Mouse (Mus musculus) neural tube, embryonic 12.5 days (tissue): Measurements from ENCODE around the gene Mrpl23. TPM values are rescaled to one million over a fixed set of nuclear protein-coding genes. Genes with fewer than 3 reads are reported as not detected.
A peak's percentile ranks its signal among the peaks of the same experiment; 100 is the strongest.

Experiments
- ATAC-seq: fragments of 200-750 bp; cut with Nextera tagmentation; 2 replicates; pipeline ENCODE4 v1.8.0; 2017; ENCODE audit warnings: low read depth, mild to moderate bottlenecking, moderate TSS enrichment, moderate library complexity; ENCODE audit not compliant: low FRiP score
- H3K27ac ChIP-seq: fragments of 300-500 bp; sonication (generic); 2 replicates; pipeline ENCODE4 v1.5.1; 2016
- H3K27me3 ChIP-seq: fragments of 300-500 bp; sonication (generic); replicated peaks from 2 replicates; pipeline ENCODE4 v1.6.1; 2016; ENCODE audit warnings: mild to moderate bottlenecking
- H3K36me3 ChIP-seq: fragments of 300-500 bp; sonication (generic); 2 replicates; pipeline ENCODE4 v1.6.1; 2016; ENCODE audit warnings: mild to moderate bottlenecking
- H3K4me1 ChIP-seq: fragments of 300-500 bp; sonication (generic); 2 replicates; pipeline ENCODE4 v1.6.1; 2016
- H3K4me2 ChIP-seq: fragments of 300-500 bp; sonication (generic); replicated peaks from 2 replicates; pipeline ENCODE4 v1.6.1; 2016; ENCODE audit warnings: mild to moderate bottlenecking
- H3K4me3 ChIP-seq: fragments of 300-500 bp; sonication (generic); 2 replicates; pipeline ENCODE4 v1.5.1; 2016
- H3K9ac ChIP-seq: fragments of 300-500 bp; sonication (generic); 2 replicates; pipeline ENCODE4 v1.6.1; 2016; ENCODE audit warnings: mild to moderate bottlenecking
- H3K9me3 ChIP-seq: fragments of 300-500 bp; sonication (generic); 2 replicates; pipeline ENCODE4 v1.6.1; 2016; ENCODE audit warnings: mild to moderate bottlenecking
- WGBS: fragments of 180-500 bp; shearing (Covaris S2); methylation state at CpG from one replicate; pipeline ENCODE4 v1.1.7; 2016; 5-methylcytosine and 5-hydroxymethylcytosine counted together
- polyA plus RNA-seq: library from polyadenylated mRNA; unstranded; fragments of >200 nt; fragmentation: Nextera tagmentation; extraction: Ambion mirVana; gene quantifications from 2 replicates; pipeline ENCODE4 v1.2.1, GENCODE M21; 2016

The Mrpl23 gene
- 13.5 and 14.7 TPM in 2 replicates for polyA plus RNA-seq

GRCm38 (mm10) chr7:142532671-142533058 lies at the start of gene Mrpl23:
Gene Mrpl23 (plus strand): TSS chr7:142532686.
- whole genome bisulfite sequencing = 6% methylated on average over 17 of the region's 17 CpGs
- no peaks in the 10 kb centered on the region for H3K27me3 ChIP-seq

GRCm38 (mm10) chr7:142483136-142483535 lies 49.4 kb upstream of the Mrpl23 start:
- Histone ChIP-seq H3K4me1 (peaks cover 42% of the 10 kb centered on the region), H3K27me3 (no peaks in the 10 kb centered on the region), H3K27ac (peak overlapping the region; percentile 20; the same call in 1 of the 2 replicates), H3K9ac (no peak overlapping the region), H3K4me3 (no peak overlapping the region), H3K4me2 (no peak overlapping the region), H3K36me3 (no peaks in the 10 kb centered on the region), H3K9me3 (no peaks in the 10 kb centered on the region)
- WGBS = 59% methylated on average over 11 of the region's 11 CpGs
- ATAC-seq = no peak

More at GRCm38 (mm10) chr7:142532671-142533058, at the start of gene Mrpl23:
- Histone ChIP-seq H3K9ac (peak within 1 kb of the TSS; percentile 75), H3K4me1 (peaks cover 23% of the 10 kb centered on the region), H3K4me3 (peak within 1 kb of the TSS; percentile 72), H3K9me3 (no peaks in the 10 kb centered on the region), H3K36me3 (0 out of 2 replicates have a peak, but pooled peaks cover 5% of the 10 kb centered on the region), H3K4me2 (peak within 1 kb of the TSS; percentile 77), H3K27ac (no peak within 1 kb of the TSS)
- ATAC-seq = peak; percentile 80

- Histone ChIP-seq H3K27me3 (no peaks in the 10 kb centered on the region), H3K9me3 (no peaks in the 10 kb centered on the region), H3K27ac (no peak overlapping the region), H3K9ac (no peak overlapping the region), H3K4me2 (no peak overlapping the region), H3K4me1 (peaks cover 42% of the 10 kb centered on the region), H3K4me3 (no peak overlapping the region), H3K36me3 (no peaks in the 10 kb centered on the region)
- ATAC-seq = no peak
- WGBS = 81% methylated on average over 12 of the region's 12 CpGs
Observed at GRCm38 (mm10) chr7:142484780-142485179, 47.7 kb upstream of the Mrpl23 start.

GRCm38 (mm10) chr7:142486751-142487162 lies 45.7 kb upstream of the Mrpl23 start:
- H3K4me2 ChIP-seq = no peak overlapping the region
- H3K9me3 ChIP-seq = no peaks in the 10 kb centered on the region
- H3K27me3 ChIP-seq = no peaks in the 10 kb centered on the region
- H3K9ac ChIP-seq = no peak overlapping the region
- 0 out of 2 replicates have a peak overlapping the region, but pooled peaks have one; percentile 32 for H3K27ac ChIP-seq
- H3K4me3 ChIP-seq = no peak overlapping the region
- H3K36me3 ChIP-seq = no peaks in the 10 kb centered on the region
- WGBS = 71% methylated on average over 8 of the region's 8 CpGs
- peaks cover 34% of the 10 kb centered on the region for H3K4me1 ChIP-seq
- ATAC-seq = peak; percentile 10; the same call in 1 of the 2 replicates

- 10% methylated on average over 9 of the region's 9 CpGs for WGBS
- no peak overlapping the region for H3K4me3 ChIP-seq
- peak; percentile 71 for ATAC-seq
- no peaks in the 10 kb centered on the region for H3K9me3 ChIP-seq
- H3K36me3 ChIP-seq = no peaks in the 10 kb centered on the region
- H3K27me3 ChIP-seq = 0 out of 2 replicates have a peak, but pooled peaks cover 2% of the 10 kb centered on the region
- H3K4me2 ChIP-seq = peak overlapping the region; percentile 34; the same call in 1 of the 2 replicates
- H3K27ac ChIP-seq = no peak overlapping the region
- H3K4me1 ChIP-seq = peaks cover 27% of the 10 kb centered on the region
- H3K9ac ChIP-seq = 0 out of 2 replicates have a peak overlapping the region, but pooled peaks have one; percentile 13
Observed at GRCm38 (mm10) chr7:142487341-142487859, 45.1 kb upstream of the Mrpl23 start.

- Histone ChIP-seq H3K9ac (no peak overlapping the region), H3K4me3 (no peak overlapping the region), H3K27me3 (0 out of 2 replicates have a peak, but pooled peaks cover 2% of the 10 kb centered on the region), H3K4me1 (peaks cover 21% of the 10 kb centered on the region), H3K27ac (no peak overlapping the region), H3K36me3 (no peaks in the 10 kb centered on the region), H3K9me3 (no peaks in the 10 kb centered on the region), H3K4me2 (no peak overlapping the region)
- ATAC-seq = no peak
- WGBS = 75% methylated on average over 3 of the region's 3 CpGs
Observed at GRCm38 (mm10) chr7:142488053-142488452, 44.4 kb upstream of the Mrpl23 start.

- H3K9me3 ChIP-seq = no peaks in the 10 kb centered on the region
- no peak overlapping the region for H3K4me2 ChIP-seq
- no peak overlapping the region for H3K9ac ChIP-seq
- ATAC-seq = no peak
- WGBS = 73% methylated on average over 8 of the region's 8 CpGs
- no peaks in the 10 kb centered on the region for H3K36me3 ChIP-seq
- H3K4me1 ChIP-seq = no peaks in the 10 kb centered on the region
- H3K27ac ChIP-seq = no peak overlapping the region
- H3K4me3 ChIP-seq = no peak overlapping the region
- 0 out of 2 replicates have a peak, but pooled peaks cover 2% of the 10 kb centered on the region for H3K27me3 ChIP-seq
Observed at GRCm38 (mm10) chr7:142493535-142493934, 39.0 kb upstream of the Mrpl23 start.

- no peak overlapping the region for H3K4me2 ChIP-seq
- H3K36me3 ChIP-seq = no peaks in the 10 kb centered on the region
- no peak overlapping the region for H3K9ac ChIP-seq
- no peak overlapping the region for H3K4me3 ChIP-seq
- H3K9me3 ChIP-seq = no peaks in the 10 kb centered on the region
- no peaks in the 10 kb centered on the region for H3K4me1 ChIP-seq
- H3K27ac ChIP-seq = no peak overlapping the region
- ATAC-seq = no peak
- 0 out of 2 replicates have a peak, but pooled peaks cover 2% of the 10 kb centered on the region for H3K27me3 ChIP-seq
- 81% methylated on average over 3 of the region's 3 CpGs for WGBS
Observed at GRCm38 (mm10) chr7:142496158-142496557, 36.3 kb upstream of the Mrpl23 start.

GRCm38 (mm10) chr7:142496800-142497199 lies 35.7 kb upstream of the Mrpl23 start:
- Histone ChIP-seq H3K27me3 (0 out of 2 replicates have a peak, but pooled peaks cover 2% of the 10 kb centered on the region), H3K4me2 (no peak overlapping the region), H3K4me1 (no peaks in the 10 kb centered on the region), H3K4me3 (no peak overlapping the region), H3K9me3 (no peaks in the 10 kb centered on the region), H3K27ac (no peak overlapping the region), H3K36me3 (no peaks in the 10 kb centered on the region), H3K9ac (no peak overlapping the region)
- no peak for ATAC-seq
- WGBS = 80% methylated on average over 5 of the region's 5 CpGs

GRCm38 (mm10) chr7:142497775-142498174 lies 34.7 kb upstream of the Mrpl23 start:
- H3K27me3 ChIP-seq = no peaks in the 10 kb centered on the region
- no peaks in the 10 kb centered on the region for H3K36me3 ChIP-seq
- no peaks in the 10 kb centered on the region for H3K4me1 ChIP-seq
- no peak for ATAC-seq
- H3K27ac ChIP-seq = no peak overlapping the region
- H3K9me3 ChIP-seq = no peaks in the 10 kb centered on the region
- WGBS = 100% methylated on average over 2 of the region's 2 CpGs
- H3K4me2 ChIP-seq = no peak overlapping the region
- H3K4me3 ChIP-seq = no peak overlapping the region
- no peak overlapping the region for H3K9ac ChIP-seq

GRCm38 (mm10) chr7:142498575-142498974 lies 33.9 kb upstream of the Mrpl23 start, which contains the start of gene Tnnt3:
Gene Tnnt3 (plus strand): TSS chr7:142498836.
- no peak for ATAC-seq
- no peak within 1 kb of the TSS for H3K4me2 ChIP-seq
- H3K27me3 ChIP-seq = no peaks in the 10 kb centered on the region
- no peak within 1 kb of the TSS for H3K4me3 ChIP-seq
- H3K9me3 ChIP-seq = no peaks in the 10 kb centered on the region
- WGBS = 85% methylated on average over 2 of the region's 2 CpGs
- H3K36me3 ChIP-seq = no peaks in the 10 kb centered on the region
- H3K9ac ChIP-seq = no peak within 1 kb of the TSS
- no peaks in the 10 kb centered on the region for H3K4me1 ChIP-seq
- no peak within 1 kb of the TSS for H3K27ac ChIP-seq

GRCm38 (mm10) chr7:142499010-142499721 lies 33.3 kb upstream of the Mrpl23 start:
- H3K9me3 ChIP-seq = no peaks in the 10 kb centered on the region
- H3K4me3 ChIP-seq = no peak overlapping the region
- no peak overlapping the region for H3K9ac ChIP-seq
- H3K4me1 ChIP-seq = no peaks in the 10 kb centered on the region
- no peak overlapping the region for H3K4me2 ChIP-seq
- no peak for ATAC-seq
- no peak overlapping the region for H3K27ac ChIP-seq
- 80% methylated on average over 5 of the region's 5 CpGs for WGBS
- H3K36me3 ChIP-seq = no peaks in the 10 kb centered on the region
- H3K27me3 ChIP-seq = peaks cover 4% of the 10 kb centered on the region; the same call in 1 of the 2 replicates
